In the genomic region with DNA sequence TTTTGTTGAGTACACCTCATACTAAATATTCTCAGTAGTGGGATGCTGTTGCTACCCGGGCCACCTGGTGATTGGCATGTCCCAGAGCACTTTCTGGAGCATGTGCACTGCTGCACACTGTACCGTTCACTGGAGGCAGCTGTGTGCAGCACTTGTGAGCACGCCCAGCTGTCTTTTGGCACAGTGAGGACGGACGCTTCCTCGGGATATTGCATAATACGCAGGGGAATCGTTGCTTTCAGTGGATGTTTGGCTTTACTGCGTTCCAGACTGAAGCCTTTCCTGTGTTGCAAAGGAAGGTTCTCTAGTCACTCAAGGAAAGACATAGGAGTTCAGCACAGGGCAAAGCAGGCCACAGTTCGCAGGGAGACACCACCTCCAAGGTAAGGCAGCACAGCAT, we compare ENCODE assay signal across 9 mouse cellular contexts.
DNase-seq lines count a peak whose midpoint lies in the region; ATAC-seq lines count a peak whose summit lies in the region.
"Had no signal": no experiment of that assay in that cellular context is flagged by ENCODE, and none has a peak within 500 bp of the region (broad histone marks: within the 10 kb centered on the region; RNA-seq: fewer than 3 reads in every experiment).

No protein-coding gene starts in this region.

- ATAC-seq in forebrain, embryonic 15.5 days (replicated peaks), result peak; percentile 55
- no peak for ATAC-seq in forebrain, embryonic 16.5 days
- peak; percentile 93 for ATAC-seq in megakaryocyte progenitor cell, adult 5-6 weeks (replicated peaks; ENCODE audit: poor library complexity)

- H3K4me3 ChIP-seq in forebrain, embryonic 15.5 days, result no peak overlapping the region
- H3K4me3 ChIP-seq in forebrain, embryonic 16.5 days (replicated peaks; ENCODE audit: low read length), result no peak overlapping the region
- H3K4me3 ChIP-seq: erythroblast, embryonic 14.5 days had no signal

- H3K9me3 ChIP-seq in forebrain, embryonic 15.5 days, result no peaks in the 10 kb centered on the region
- no peaks in the 10 kb centered on the region for H3K9me3 ChIP-seq in forebrain, embryonic 16.5 days (ENCODE audit: control insufficient read depth, low read length)

- WGBS in forebrain, embryonic 15.5 days, result 75% methylated on average over 10 of the region's 10 CpGs
- 74% methylated on average over 10 of the region's 10 CpGs for WGBS in forebrain, embryonic 16.5 days

- no peaks in the 10 kb centered on the region for H3K36me3 ChIP-seq in forebrain, embryonic 15.5 days
- H3K36me3 ChIP-seq in forebrain, embryonic 16.5 days (ENCODE audit: control insufficient read depth, insufficient read depth), result no peaks in the 10 kb centered on the region

- H3K4me2 ChIP-seq in forebrain, embryonic 15.5 days (replicated peaks), result no peak overlapping the region
- H3K4me2 ChIP-seq in forebrain, embryonic 16.5 days (ENCODE audit: low read length), result no peak overlapping the region

- peaks cover 17% of the 10 kb centered on the region for H3K4me1 ChIP-seq in forebrain, embryonic 15.5 days
- H3K4me1 ChIP-seq in forebrain, embryonic 16.5 days (replicated peaks; ENCODE audit: control insufficient read depth, insufficient read depth, low read length), result peaks cover 6% of the 10 kb centered on the region; the same call in 1 of the 2 replicates

- no peak overlapping the region for H3K27ac ChIP-seq in forebrain, embryonic 15.5 days (replicated peaks)
- H3K27ac ChIP-seq in forebrain, embryonic 16.5 days (ENCODE audit: low read length), result no peak overlapping the region

- DNase-seq in gastrocnemius, postnatal 14 days, result peak; percentile 68
- DNase-seq in kidney, adult 18-20 months, result peak; percentile 38
- no peak for DNase-seq in layer of hippocampus, adult 9-11 months
- DNase-seq in right cerebral cortex, adult 18-20 months, result no peak
- no peak for DNase-seq in T-cell, adult 2 months (ENCODE audit: low spot score)

- no peaks in the 10 kb centered on the region for H3K27me3 ChIP-seq in forebrain, embryonic 15.5 days
- H3K27me3 ChIP-seq in forebrain, embryonic 16.5 days (replicated peaks; ENCODE audit: control insufficient read depth, insufficient read depth, low read length), result no peaks in the 10 kb centered on the region

- intact Hi-C loops in gastrocnemius, postnatal 14 days (cut with DNase I; ENCODE audit: low total_unique reads), result no loop called here

- no peak overlapping the region for H3K9ac ChIP-seq in forebrain, embryonic 15.5 days (replicated peaks)
- H3K9ac ChIP-seq in forebrain, embryonic 16.5 days (replicated peaks; ENCODE audit: low read depth, low read length), result no peak overlapping the region

Comparison
In these comparisons a context has a peak if more than half of its experiments do, and no peak if none do; other contexts are left out.
1. DNase-seq: peak in gastrocnemius, postnatal 14 days (single experiment) and kidney, adult 18-20 months (single experiment); none in layer of hippocampus, adult 9-11 months (single experiment), right cerebral cortex, adult 18-20 months (single experiment) and T-cell, adult 2 months (single experiment).